22 mouse cellular contexts compared by ENCODE assay signal in the genomic region with DNA sequence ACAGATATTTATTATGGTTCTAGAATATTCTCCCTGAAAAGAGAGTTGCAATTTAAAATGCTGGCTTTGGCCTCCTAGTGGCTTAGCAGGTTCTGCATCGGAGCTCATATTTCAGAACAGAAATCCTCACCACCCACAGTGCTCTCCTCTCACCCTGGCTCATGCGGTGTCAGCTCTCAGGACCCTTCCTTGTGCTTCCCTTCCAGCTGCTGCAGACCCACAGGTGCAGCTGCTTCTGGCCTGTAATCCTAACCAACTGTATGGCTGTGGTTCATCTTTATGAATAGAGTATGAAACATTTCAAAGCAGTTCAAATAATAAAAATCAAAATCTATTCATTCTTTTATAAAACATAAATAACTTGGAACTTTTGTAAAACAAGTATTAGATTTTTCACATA.
"Had no signal": no experiment of that assay in that cellular context is flagged by ENCODE, and none has a peak within 500 bp of the region (broad histone marks: within the 10 kb centered on the region; RNA-seq: fewer than 3 reads in every experiment).

No protein-coding gene starts in this region.

- H3K4me2 ChIP-seq: kidney, embryonic 15.5 days; liver, embryonic 12.5 days; liver, embryonic 15.5 days; lung, embryonic 15.5 days; midbrain, embryonic 13.5 days; neural tube, embryonic 13.5 days had no signal

- DNase-seq: kidney, adult 2 months; kidney, postnatal 10 days; kidney, postnatal 36 days; left cerebral cortex, postnatal 4 days; liver; lung, adult 18-20 months; lung, postnatal 10 days; lung, postnatal 36 days; right cerebral cortex, adult 18-20 months; right cerebral cortex, postnatal 14 days; spleen, adult 18-20 months; thymus, adult 18-20 months; thymus, postnatal 36 days had no signal

- H3K27me3 ChIP-seq: kidney, embryonic 15.5 days; liver, embryonic 12.5 days; liver, embryonic 15.5 days; lung, embryonic 15.5 days; megakaryocyte, embryonic 14.5 days; midbrain, embryonic 13.5 days; neural tube, embryonic 13.5 days had no signal

- H3K27ac ChIP-seq: kidney, embryonic 15.5 days; liver, embryonic 12.5 days; liver, embryonic 15.5 days; lung, embryonic 15.5 days; midbrain, embryonic 10.5 days; midbrain, embryonic 13.5 days; neural tube, embryonic 13.5 days had no signal

- H3K9ac ChIP-seq: kidney, embryonic 15.5 days; liver, embryonic 12.5 days; liver, embryonic 15.5 days; lung, embryonic 15.5 days; midbrain, embryonic 13.5 days; neural tube, embryonic 13.5 days had no signal

- H3K4me3 ChIP-seq: kidney, embryonic 15.5 days; liver, embryonic 12.5 days; liver, embryonic 15.5 days; lung, embryonic 15.5 days; megakaryocyte, embryonic 14.5 days; midbrain, embryonic 10.5 days; midbrain, embryonic 13.5 days; neural tube, embryonic 13.5 days had no signal

- H3K36me3 ChIP-seq: liver, embryonic 12.5 days; liver, embryonic 15.5 days; lung, embryonic 15.5 days had no signal

- H3K4me1 ChIP-seq: kidney, embryonic 15.5 days; liver, embryonic 12.5 days; liver, embryonic 15.5 days; lung, embryonic 15.5 days; megakaryocyte, embryonic 14.5 days; midbrain, embryonic 10.5 days; midbrain, embryonic 13.5 days; neural tube, embryonic 13.5 days had no signal

- H3K9me3 ChIP-seq: kidney, embryonic 15.5 days; liver, embryonic 12.5 days; liver, embryonic 15.5 days; lung, embryonic 15.5 days; megakaryocyte, embryonic 14.5 days; midbrain, embryonic 10.5 days; midbrain, embryonic 13.5 days; neural tube, embryonic 13.5 days had no signal

- ATAC-seq: intestine, postnatal 0 days; liver, embryonic 12.5 days; midbrain, embryonic 13.5 days had no signal
